In the genomic region with DNA sequence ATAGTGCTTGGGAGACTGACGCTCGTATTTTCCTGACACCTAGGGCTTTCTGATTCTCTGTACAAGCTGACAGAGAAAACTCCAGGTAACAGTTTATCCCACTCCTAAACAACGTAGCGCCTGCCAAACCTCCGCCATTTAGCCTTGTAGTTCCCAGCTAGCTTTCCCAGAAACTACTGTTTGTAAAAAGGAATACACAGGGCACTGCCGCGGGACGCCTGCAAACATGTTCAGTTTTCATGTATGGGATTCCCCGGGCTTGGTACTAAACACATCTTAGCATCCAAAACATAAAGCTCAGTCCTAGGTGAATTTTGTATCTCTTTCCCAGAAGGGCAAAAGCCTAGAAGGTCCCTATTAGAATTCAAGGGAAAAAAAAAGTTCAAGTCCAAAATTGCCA, we compare ENCODE assay signal across 8 mouse cellular contexts. TPM values are rescaled to one million over a fixed set of nuclear protein-coding genes. Genes with fewer than 3 reads are reported as not detected.
DNase-seq lines count a peak whose midpoint lies in the region; ATAC-seq and TF ChIP-seq lines count a peak whose summit lies in the region.

No protein-coding gene starts in this region.

- intact Hi-C loops in gastrocnemius, adult 2 months (cut with DNase I): loop anchor here (1.0 kb wide), 1 partner anchor 121 kb away; no protein-coding TSS in a partner anchor

- H3K4me2 ChIP-seq in liver, embryonic 14.5 days (ENCODE audit: low read depth): peak overlapping the region; percentile 75

- no peak for DNase-seq in gastrocnemius, adult 2 months
- DNase-seq in gastrocnemius, postnatal 4 days (ENCODE audit: low spot score in 2 of 2): no peak
- no peak for DNase-seq in spleen, adult 2 months (ENCODE audit: low read depth in 1 of 2, low spot score in 2 of 2)
- no peak for DNase-seq in spleen, adult 18-20 months
- DNase-seq in liver, embryonic 14.5 days (ENCODE audit: low read depth in 3 of 3, low spot score in 3 of 3): no peak
- DNase-seq in layer of hippocampus, postnatal 36 days: no peak

- 90% methylated on average over 9 of the region's 9 CpGs for WGBS in spleen, adult 2 months
- WGBS in liver, embryonic 14.5 days (ENCODE audit: insufficient replicate concordance): 80% methylated on average over 9 of the region's 9 CpGs

- peak overlapping the region; percentile 81 for H3K4me3 ChIP-seq in gastrocnemius, adult 2 months
- peak overlapping the region; percentile 68; the same call in 1 of the 2 replicates for H3K4me3 ChIP-seq in spleen, adult 2 months (ENCODE audit: extremely low read depth, insufficient read depth, insufficient read length)
- no peak overlapping the region; a peak in 1 of 4 replicates for H3K4me3 ChIP-seq in liver, embryonic 14.5 days (ENCODE audit: insufficient read depth in 1 of 2, low read depth in 2 of 2, low read length in 2 of 2)

- no peak for TF ChIP-seq CTCF in gastrocnemius, adult 2 months (IDR thresholded peaks at IDR 0.05)
- TF ChIP-seq CTCF in spleen, adult 2 months (IDR thresholded peaks at IDR 0.05; ENCODE audit: extremely low read depth, insufficient read depth, insufficient read length, insufficient replicate concordance): no peak
- TF ChIP-seq CTCF in liver, embryonic 14.5 days (IDR thresholded peaks at IDR 0.05; ENCODE audit: low read depth): no peak

- H3K9ac ChIP-seq in liver, embryonic 14.5 days (replicated peaks): no peak overlapping the region

- no peaks in the 10 kb centered on the region for H3K9me3 ChIP-seq in liver, embryonic 14.5 days (ENCODE audit: control insufficient read depth, low read length)

- H3K27me3 ChIP-seq in spleen, adult 2 months (ENCODE audit: control insufficient read depth, insufficient read depth, low read length): no peaks in the 10 kb centered on the region
- H3K27me3 ChIP-seq in liver, embryonic 14.5 days (ENCODE audit: control insufficient read depth, insufficient read depth, low read length): no peaks in the 10 kb centered on the region

- TF ChIP-seq POLR2A in spleen, adult 2 months (IDR thresholded peaks at IDR 0.05; ENCODE audit: low read depth, low read length): no peak

- H3K27ac ChIP-seq in gastrocnemius, adult 2 months: peak overlapping the region; percentile 99
- no peak overlapping the region for H3K27ac ChIP-seq in spleen, adult 2 months (ENCODE audit: insufficient read depth, low read length)
- no peak overlapping the region for H3K27ac ChIP-seq in liver, embryonic 14.5 days

- ATAC-seq in liver, embryonic 14.5 days (ENCODE audit: insufficient read depth): no peak
- ATAC-seq in CD4-positive, CD25-positive, alpha-beta regulatory T cell, adult 4 months: no peak
- no peak for ATAC-seq in cerebellum, adult (ENCODE audit: insufficient number of reproducible peaks, low FRiP score, low TSS enrichment)

- no peak for TF ChIP-seq EP300 in liver, embryonic 14.5 days (IDR thresholded peaks at IDR 0.05; ENCODE audit: low read depth)

- H3K36me3 ChIP-seq in spleen, adult 2 months (ENCODE audit: control insufficient read depth, insufficient read depth, low read length): no peaks in the 10 kb centered on the region
- no peaks in the 10 kb centered on the region for H3K36me3 ChIP-seq in liver, embryonic 14.5 days (replicated peaks; ENCODE audit: control insufficient read depth, insufficient read depth, low read depth)

- no peaks in the 10 kb centered on the region for H3K4me1 ChIP-seq in spleen, adult 2 months (ENCODE audit: control insufficient read depth, insufficient read depth, insufficient read length)
- H3K4me1 ChIP-seq in liver, embryonic 14.5 days (replicated peaks; ENCODE audit: control insufficient read depth in 2 of 2, insufficient read depth in 2 of 2, low read length in 1 of 2): peaks cover 5 to 14% of the 10 kb centered on the region in 2 experiments

RNA-seq across cellular contexts. Expression of a gene that starts 1.3 kb away (rescaled TPM):
- 1 to 10 TPM in 1 of 2 experiments, under 1 TPM in 1; 0.61 to 2.8 TPM for total RNA-seq in gastrocnemius, adult 2 months (2021)
- total RNA-seq in gastrocnemius, postnatal 4 days (2021): 1 to 10 TPM; 1.1 to 3.0 TPM
- polyA plus RNA-seq in spleen, adult 2 months (2012; rRNA removed): 6.5 and 6.9 TPM in 2 replicates
- polyA plus RNA-seq in liver, embryonic 14.5 days (2012; rRNA removed): 13.0 and 15.5 TPM in 2 replicates
- polyA plus RNA-seq in liver, embryonic 14.5 days (2014; fragmentation: Nextera tagmentation; extraction: Ambion mirVana): 11.6 and 13.4 TPM in 2 replicates
- polyA plus RNA-seq in CD4-positive, CD25-positive, alpha-beta regulatory T cell, adult 4 months (2017; shearing (Covaris generic)): 1 to 10 TPM; 2.3 to 5.1 TPM
- total RNA-seq in layer of hippocampus, postnatal 36 days (2021): 1 to 10 TPM; 4.2 to 4.8 TPM

RNA-seq across cellular contexts. Expression of a gene that starts 11.5 kb away (rescaled TPM):
- 10 to 100 TPM; 19.4 to 25.9 TPM for total RNA-seq in gastrocnemius, adult 2 months (2021)
- total RNA-seq in gastrocnemius, postnatal 4 days (2021): 10 to 100 TPM; 60.3 to 62.5 TPM
- 41.3 and 53.3 TPM in 2 replicates for polyA plus RNA-seq in spleen, adult 2 months (2012; rRNA removed)
- 19.9 and 24.5 TPM in 2 replicates for polyA plus RNA-seq in liver, embryonic 14.5 days (2012; rRNA removed)
- polyA plus RNA-seq in liver, embryonic 14.5 days (2014; fragmentation: Nextera tagmentation; extraction: Ambion mirVana): 6.5 and 8.1 TPM in 2 replicates
- 10 to 100 TPM; 46.5 to 47.3 TPM for polyA plus RNA-seq in CD4-positive, CD25-positive, alpha-beta regulatory T cell, adult 4 months (2017; shearing (Covaris generic))
- total RNA-seq in layer of hippocampus, postnatal 36 days (2021): 100 to 1,000 TPM; 143 TPM

RNA-seq across cellular contexts. Expression of a gene that starts 40.3 kb away (rescaled TPM):
- 1 to 10 TPM; 2.1 to 5.2 TPM for total RNA-seq in gastrocnemius, adult 2 months (2021)
- total RNA-seq in gastrocnemius, postnatal 4 days (2021): 10 to 100 TPM; 16.7 to 20.8 TPM
- polyA plus RNA-seq in spleen, adult 2 months (2012; rRNA removed): 87.4 and 95.8 TPM in 2 replicates
- 7.2 and 10.0 TPM in 2 replicates for polyA plus RNA-seq in liver, embryonic 14.5 days (2012; rRNA removed)
- 5.4 and 5.9 TPM in 2 replicates for polyA plus RNA-seq in liver, embryonic 14.5 days (2014; fragmentation: Nextera tagmentation; extraction: Ambion mirVana)
- polyA plus RNA-seq in CD4-positive, CD25-positive, alpha-beta regulatory T cell, adult 4 months (2017; shearing (Covaris generic)): 10 to 100 TPM; 19.8 to 24.0 TPM
- total RNA-seq in layer of hippocampus, postnatal 36 days (2021): 10 to 100 TPM; 16.0 to 20.8 TPM

RNA-seq across cellular contexts. Expression of a gene that starts 43.7 kb away (rescaled TPM):
- 100 to 1,000 TPM; 127 to 210 TPM for total RNA-seq in gastrocnemius, adult 2 months (2021)
- 100 to 1,000 TPM in 1 of 2 experiments, 10 to 100 TPM in 1; 92.7 to 105 TPM for total RNA-seq in gastrocnemius, postnatal 4 days (2021)
- 90.9 and 93.3 TPM in 2 replicates for polyA plus RNA-seq in spleen, adult 2 months (2012; rRNA removed)
- polyA plus RNA-seq in liver, embryonic 14.5 days (2012; rRNA removed): 14.3 and 14.9 TPM in 2 replicates
- 18.7 and 19.7 TPM in 2 replicates for polyA plus RNA-seq in liver, embryonic 14.5 days (2014; fragmentation: Nextera tagmentation; extraction: Ambion mirVana)
- polyA plus RNA-seq in CD4-positive, CD25-positive, alpha-beta regulatory T cell, adult 4 months (2017; shearing (Covaris generic)): 100 to 1,000 TPM; 151 to 174 TPM
- 10 to 100 TPM; 52.1 to 57.5 TPM for total RNA-seq in layer of hippocampus, postnatal 36 days (2021)

Comparison
In these comparisons a context has a peak if more than half of its experiments do, and no peak if none do; other contexts are left out.
1. H3K4me3 ChIP-seq: peak in gastrocnemius, adult 2 months (single experiment) and spleen, adult 2 months (single experiment); none in liver, embryonic 14.5 days (0 of 2).